Comparison of ENCODE assay signal across 18 mouse cellular contexts in genomic region chr9:63784597-63784996, GRCm38 (mm10).
"Had no signal": no experiment of that assay in that cellular context is flagged by ENCODE, and none has a peak within 500 bp of the region (broad histone marks: within the 10 kb centered on the region; RNA-seq: fewer than 3 reads in every experiment).

No protein-coding gene starts in this region.

- H3K4me2 ChIP-seq: lung, embryonic 14.5 days; midbrain, embryonic 12.5 days; neural tube, embryonic 13.5 days; neural tube, embryonic 15.5 days had no signal

- ATAC-seq: midbrain, embryonic 16.5 days had no signal

- H3K4me3 ChIP-seq: midbrain, embryonic 10.5 days; midbrain, embryonic 12.5 days; myocyte; neural tube, embryonic 13.5 days; neural tube, embryonic 15.5 days had no signal

- H3K36me3 ChIP-seq: midbrain, embryonic 10.5 days; midbrain, embryonic 12.5 days; neural tube, embryonic 13.5 days; neural tube, embryonic 15.5 days had no signal

- DNase-seq: lung, embryonic 14.5 days; lung, postnatal 10 days; lung, postnatal 4 days; midbrain, embryonic 14.5 days; retina, postnatal 1 day; right cerebral cortex, adult 18-20 months; right cerebral cortex, postnatal 25 days; right cerebral cortex, postnatal 4 days; spleen, adult 18-20 months; thymus, adult 18-20 months; thymus, postnatal 14 days; thymus, postnatal 36 days had no signal

- H3K27ac ChIP-seq: midbrain, embryonic 10.5 days; midbrain, embryonic 12.5 days; neural tube, embryonic 13.5 days; neural tube, embryonic 15.5 days had no signal

- H3K9me3 ChIP-seq: midbrain, embryonic 10.5 days; midbrain, embryonic 12.5 days; neural tube, embryonic 13.5 days; neural tube, embryonic 15.5 days had no signal

- H3K9ac ChIP-seq: lung, embryonic 14.5 days; midbrain, embryonic 12.5 days; neural tube, embryonic 13.5 days; neural tube, embryonic 15.5 days had no signal
